Mouse (Mus musculus) spleen, adult 2 months (tissue): ENCODE results near the gene Akap5. TPM values are rescaled to one million over a fixed set of nuclear protein-coding genes. Genes with fewer than 3 reads are reported as not detected.

ENCODE experiments used
- DNase-seq, 2 experiments: peaks; one replicate each; pipeline versions ENCODE4 v3.0.0 to v3.0.0-alpha.2; 2012 to 2021; ENCODE audit warnings: low spot score in 2 of 2, low read depth in 1 of 2
- H3K27ac ChIP-seq: fragments of 200-500 bp; 2 replicates; pipeline ENCODE4 v1.5.1; 2012; ENCODE audit warnings: low read length, inconsistent platforms; ENCODE audit not compliant: insufficient read depth
- H3K27me3 ChIP-seq: fragments of 200-500 bp; 2 replicates; pipeline ENCODE4 v1.6.1; 2012; ENCODE audit warnings: mild to moderate bottlenecking, moderate library complexity, low read length, inconsistent platforms; ENCODE audit not compliant: control insufficient read depth, insufficient read depth
- H3K36me3 ChIP-seq: fragments of 200-500 bp; 2 replicates; pipeline ENCODE4 v1.6.1; 2012; ENCODE audit warnings: mild to moderate bottlenecking, low read length, inconsistent platforms; ENCODE audit not compliant: control insufficient read depth, insufficient read depth
- H3K4me1 ChIP-seq: fragments of 200-500 bp; 2 replicates; pipeline ENCODE4 v1.6.1; 2011; ENCODE audit warnings: inconsistent platforms; ENCODE audit not compliant: control insufficient read depth, insufficient read depth, insufficient read length
- H3K4me3 ChIP-seq: fragments of 200-500 bp; 2 replicates; pipeline ENCODE4 v1.5.1; 2011; ENCODE audit warnings: mild to moderate bottlenecking, inconsistent platforms; ENCODE audit not compliant: insufficient read depth, insufficient read length; ENCODE audit errors: extremely low read depth
- CTCF ChIP-seq: fragments of 200-500 bp; IDR thresholded peaks from 2 replicates; pipeline ENCODE4 v1.5.1; 2011; ENCODE audit warnings: mild to moderate bottlenecking, inconsistent platforms; ENCODE audit not compliant: insufficient read depth, insufficient read length, insufficient replicate concordance; ENCODE audit errors: extremely low read depth
- POLR2A ChIP-seq: fragments of 200-500 bp; IDR thresholded peaks from 2 replicates; pipeline ENCODE4 v1.6.1; 2011; ENCODE audit warnings: low read depth, low read length, inconsistent platforms
- WGBS: fragments of 180-500 bp; shearing (Covaris S2); methylation state at CpG from one replicate; pipeline ENCODE4 v1.1.7; 2018; 5-methylcytosine and 5-hydroxymethylcytosine counted together
- polyA plus RNA-seq: library from polyadenylated mRNA; depleted of rRNA; stranded (reverse); fragments of >200 nt; gene quantifications from 2 replicates; pipeline ENCODE4 v1.2.3, GENCODE M21; 2012; rRNA removed

Gene Akap5
- polyA plus RNA-seq: 0.22 and 0.29 TPM in 2 replicates

- no peaks in the 10 kb centered on the region for H3K36me3 ChIP-seq
These were observed at the start of gene Akap5 for GRCm38 (mm10) chr12:76324679-76325431. Gene Akap5, plus strand, starts transcription at chr12:76324891.

GRCm38 (mm10) chr12:76278209-76278608, 46.5 kb upstream of the Akap5 start:
- TF ChIP-seq CTCF: no peak
- no peak for TF ChIP-seq POLR2A
- no peaks in the 10 kb centered on the region for H3K4me1 ChIP-seq
- no peak for DNase-seq
- 90% methylated on average over 6 of the region's 6 CpGs for WGBS
- H3K36me3 ChIP-seq: peaks cover 7% of the 10 kb centered on the region
- H3K4me3 ChIP-seq: no peak overlapping the region
- no peak overlapping the region for H3K27ac ChIP-seq
- no peaks in the 10 kb centered on the region for H3K27me3 ChIP-seq

More at GRCm38 (mm10) chr12:76324679-76325431, at the start of gene Akap5:
- TF ChIP-seq CTCF: no peak
- no peak for TF ChIP-seq POLR2A
- peak in 1 of 2 experiments; percentile 18 for DNase-seq
- no peaks in the 10 kb centered on the region; the same call in 1 of the 2 replicates for H3K4me1 ChIP-seq
- 0 out of 2 replicates have a peak, but pooled peaks cover 4% of the 10 kb centered on the region for H3K27me3 ChIP-seq
- peak within 1 kb of the TSS; percentile 57 for H3K4me3 ChIP-seq
- WGBS: 6% methylated on average over 53 of the region's 53 CpGs
- H3K27ac ChIP-seq: no peak within 1 kb of the TSS

- DNase-seq: no peak
- Histone ChIP-seq H3K4me1 (no peaks in the 10 kb centered on the region), H3K27me3 (no peaks in the 10 kb centered on the region), H3K4me3 (no peak overlapping the region), H3K27ac (no peak overlapping the region), H3K36me3 (peaks cover 8% of the 10 kb centered on the region)
- no peak for TF ChIP-seq POLR2A
- 92% methylated on average over 9 of the region's 9 CpGs for WGBS
These were observed 44.1 kb upstream of the Akap5 start for GRCm38 (mm10) chr12:76280556-76280955.

- Histone ChIP-seq H3K27ac (no peak overlapping the region), H3K36me3 (peaks cover 8% of the 10 kb centered on the region), H3K27me3 (no peaks in the 10 kb centered on the region), H3K4me1 (no peaks in the 10 kb centered on the region), H3K4me3 (no peak overlapping the region)
- WGBS: 81% methylated on average over 2 of the region's 2 CpGs
- TF ChIP-seq POLR2A (no peak), CTCF (no peak)
- no peak for DNase-seq
These were observed 43.5 kb upstream of the Akap5 start for GRCm38 (mm10) chr12:76281111-76281660.

GRCm38 (mm10) chr12:76282132-76282531, 42.6 kb upstream of the Akap5 start:
- Histone ChIP-seq H3K27me3 (no peaks in the 10 kb centered on the region), H3K27ac (no peak overlapping the region), H3K36me3 (peaks cover 8% of the 10 kb centered on the region), H3K4me1 (no peaks in the 10 kb centered on the region), H3K4me3 (no peak overlapping the region)
- DNase-seq: no peak
- WGBS: 80% methylated on average over 4 of the region's 4 CpGs
- no peak for TF ChIP-seq POLR2A
- no peak for TF ChIP-seq CTCF

GRCm38 (mm10) chr12:76282532-76283173, 42.0 kb upstream of the Akap5 start:
- no peak overlapping the region for H3K27ac ChIP-seq
- no peaks in the 10 kb centered on the region for H3K4me1 ChIP-seq
- no peak for DNase-seq
- no peaks in the 10 kb centered on the region for H3K27me3 ChIP-seq
- peaks cover 8% of the 10 kb centered on the region for H3K36me3 ChIP-seq
- no peak for TF ChIP-seq POLR2A
- H3K4me3 ChIP-seq: no peak overlapping the region
- WGBS: 97% methylated on average over 17 of the region's 17 CpGs

- no peak overlapping the region for H3K27ac ChIP-seq
- WGBS: 91% methylated on average over 6 of the region's 6 CpGs
- H3K36me3 ChIP-seq: peaks cover 6% of the 10 kb centered on the region
- H3K4me3 ChIP-seq: no peak overlapping the region
- no peaks in the 10 kb centered on the region for H3K27me3 ChIP-seq
- TF ChIP-seq CTCF (no peak), POLR2A (no peak)
- DNase-seq: no peak
- no peaks in the 10 kb centered on the region for H3K4me1 ChIP-seq
These were observed 39.3 kb upstream of the Akap5 start for GRCm38 (mm10) chr12:76285418-76285817.
